Mouse (Mus musculus) frontal cortex, postnatal 25 days (tissue): ENCODE results near the gene Npvf.
"Not testable (repeated sequence)": the region's sequence is repeated elsewhere in the genome, so short reads cannot be mapped to it uniquely, and the experiment has no call there.

Source experiments
- DNase-seq, 2 experiments: peaks; one replicate each; pipeline ENCODE4 v3.0.0; 2022; ENCODE audit warnings: low spot score in 2 of 2

The Npvf gene

GRCm38 (mm10) chr6:50639656-50640055 lies 14.6 kb downstream of the Npvf start:
- no peak for DNase-seq

- not testable (repeated sequence) for DNase-seq
These were observed 28.1 kb downstream of the Npvf start for GRCm38 (mm10) chr6:50626170-50626569.

- not testable (repeated sequence) for DNase-seq
These were observed 36.0 kb downstream of the Npvf start for GRCm38 (mm10) chr6:50618273-50618672.

GRCm38 (mm10) chr6:50601620-50602019 lies 52.6 kb downstream of the Npvf start:
- no peak for DNase-seq
